Mouse (Mus musculus): ENCODE results near the gene Ssr2.

DNA sequence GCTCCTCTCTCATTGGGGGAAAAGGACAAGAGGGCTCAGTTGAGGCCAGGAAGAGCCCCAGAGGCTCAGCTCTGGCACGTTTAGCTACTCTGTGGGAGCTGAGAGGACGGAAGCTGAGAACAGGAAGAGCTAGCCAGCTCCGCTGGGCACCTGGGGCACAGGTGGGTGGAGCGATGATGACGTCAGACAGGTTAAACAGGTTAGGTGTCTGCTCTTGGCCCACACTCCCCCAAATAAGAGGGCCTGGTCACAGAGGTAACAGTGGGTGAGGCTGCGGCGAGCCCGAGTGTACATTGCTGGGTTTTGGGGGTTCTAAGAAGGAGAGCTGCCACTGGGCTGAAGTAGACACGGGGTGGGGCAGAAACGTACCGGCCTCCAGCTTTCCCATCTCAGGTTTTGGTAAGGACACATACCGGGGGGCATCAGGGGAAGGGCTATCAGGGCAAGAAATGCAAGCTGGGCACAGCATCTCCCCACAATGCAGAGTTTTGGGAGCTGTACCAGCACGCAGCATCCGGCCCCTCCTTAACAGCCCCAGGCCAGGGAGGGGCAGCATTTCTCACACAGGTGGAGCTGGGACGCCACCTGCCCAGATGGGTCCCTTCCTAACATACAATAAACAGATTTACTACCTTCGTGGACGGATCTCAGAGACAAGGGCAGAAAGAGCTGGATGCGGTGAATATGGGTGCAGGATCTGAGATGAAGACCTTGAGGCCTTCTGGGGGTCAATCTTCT is 27.3 kb upstream of the Ssr2 start, which contains the start of gene Rab25:
- TF ChIP-seq CTCF (IDR thresholded peaks at IDR 0.05; ENCODE audit: borderline replicate concordance, control insufficient read depth, extremely low read depth, insufficient read depth, low read length, poor library complexity) (no peak), POLR2A (IDR thresholded peaks at IDR 0.05; ENCODE audit: control insufficient read depth, extremely low read depth, insufficient read depth, low read length, poor library complexity) (no peak)

Data from thymus, adult 2 months (tissue).